Mouse (Mus musculus) ES-E14 (cell line): Measurements from ENCODE around the gene Pacrg.

Source experiments
- CHD2 ChIP-seq: IDR thresholded peaks from 2 replicates; pipeline ENCODE4 v1.6.1; 2014; ENCODE audit warnings: mild to moderate bottlenecking, low read depth, low read length, inconsistent platforms
- ZNF384 ChIP-seq: IDR thresholded peaks from 2 replicates; pipeline ENCODE4 v1.6.1; 2012; ENCODE audit warnings: low read depth, low read length, inconsistent platforms

DNA sequence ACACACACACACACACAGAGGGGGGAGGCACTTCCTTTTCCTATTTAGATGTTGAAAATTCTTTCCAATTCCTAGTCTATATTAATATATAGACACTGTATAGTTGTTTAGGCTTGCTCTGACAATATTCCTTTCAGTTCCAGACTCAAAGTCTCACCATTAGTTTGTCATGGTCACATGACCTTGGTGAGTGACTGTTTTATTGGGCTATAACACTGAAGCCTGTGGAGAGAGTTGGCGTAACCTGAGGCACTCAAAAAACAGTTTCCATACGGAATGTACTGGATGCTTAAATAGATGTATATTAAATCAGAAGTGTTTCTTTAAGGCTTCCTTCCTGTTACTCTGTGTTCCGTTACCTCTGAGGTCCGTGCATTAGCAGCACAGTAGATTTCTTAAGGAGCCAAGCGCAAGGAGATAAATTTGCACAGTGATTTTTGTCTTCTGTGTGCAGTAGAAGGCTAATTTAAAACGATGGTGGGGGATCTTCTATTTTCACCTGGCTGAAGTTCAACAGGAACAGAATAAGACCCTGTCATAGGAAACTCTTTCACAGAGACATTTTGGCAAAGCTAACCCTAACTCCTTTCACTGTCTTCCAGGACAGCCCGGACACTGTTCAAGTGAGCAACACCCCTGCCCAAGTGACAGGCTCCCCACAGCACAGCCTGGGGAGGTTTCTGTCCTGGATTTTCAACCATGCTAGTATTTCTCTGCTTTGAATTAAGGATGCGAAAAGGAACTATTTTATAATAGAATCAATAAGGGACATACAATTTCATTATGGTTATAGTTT lies 349.5 kb downstream of the Pacrg start:
- TF ChIP-seq CHD2 = no peak
- no peak for TF ChIP-seq ZNF384
